Mouse (Mus musculus): ENCODE measurements at regions not wholly inside any gene's neighbourhood (a gene's known extent, or its start where the extent isn't known, plus 50 kb on each side); places are given as distances from the start of the nearest gene placed in this dataset.

DNA sequence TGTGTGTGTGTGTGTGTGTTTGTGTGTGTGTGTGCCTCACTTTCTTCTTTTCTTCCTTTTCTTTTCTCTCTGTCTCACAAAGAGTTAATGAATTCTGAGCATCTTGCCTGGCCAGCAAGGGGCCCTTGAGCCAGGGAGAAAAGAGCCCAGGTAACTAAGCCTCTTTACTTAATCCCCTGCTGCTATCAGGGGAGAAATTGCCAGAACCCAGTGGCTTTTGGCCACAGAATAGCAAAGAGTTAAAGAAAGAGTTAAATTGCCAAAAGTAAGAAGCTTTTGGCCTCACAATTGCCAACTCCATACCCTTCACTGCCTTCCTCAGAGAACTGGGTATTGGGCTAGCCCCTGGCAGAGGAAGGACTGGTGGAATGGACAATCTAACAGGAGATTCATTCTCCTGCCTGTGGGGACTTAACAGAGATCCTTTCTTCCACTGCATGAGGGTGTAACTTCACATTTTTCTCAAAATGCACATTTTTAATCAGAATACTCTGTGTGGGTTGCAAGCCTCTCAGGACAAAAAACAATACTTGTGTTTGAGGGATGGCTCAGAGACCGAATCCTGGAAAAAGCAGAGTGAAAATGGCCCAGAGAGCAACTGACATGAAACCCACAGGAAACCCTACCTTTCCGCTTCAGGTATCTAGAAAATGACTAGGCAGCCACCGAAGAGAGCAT is 431.0 kb upstream of the Gm10131 start:
- DNase-seq = no peak

DNA sequence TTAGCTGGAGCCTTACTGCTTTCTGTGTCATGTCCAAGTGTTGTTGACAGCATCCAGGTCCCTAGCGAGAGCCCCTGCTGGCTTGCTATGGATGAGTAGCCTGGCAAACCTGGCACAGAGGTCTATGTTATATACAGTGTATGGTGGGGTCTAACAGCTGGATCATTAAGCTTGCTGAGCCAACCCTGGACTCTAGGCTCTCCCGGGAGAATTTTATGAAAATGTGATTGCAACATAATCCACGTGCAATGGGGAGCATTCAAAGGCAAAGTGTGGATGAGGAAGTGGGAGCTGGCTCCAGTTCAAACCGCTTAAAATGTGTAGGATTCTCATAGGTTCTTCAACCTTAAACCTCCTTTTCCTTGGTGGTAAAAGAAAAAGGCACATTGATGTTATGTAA is 427.7 kb upstream of the Gm10131 start:
- no peak for DNase-seq

DNA sequence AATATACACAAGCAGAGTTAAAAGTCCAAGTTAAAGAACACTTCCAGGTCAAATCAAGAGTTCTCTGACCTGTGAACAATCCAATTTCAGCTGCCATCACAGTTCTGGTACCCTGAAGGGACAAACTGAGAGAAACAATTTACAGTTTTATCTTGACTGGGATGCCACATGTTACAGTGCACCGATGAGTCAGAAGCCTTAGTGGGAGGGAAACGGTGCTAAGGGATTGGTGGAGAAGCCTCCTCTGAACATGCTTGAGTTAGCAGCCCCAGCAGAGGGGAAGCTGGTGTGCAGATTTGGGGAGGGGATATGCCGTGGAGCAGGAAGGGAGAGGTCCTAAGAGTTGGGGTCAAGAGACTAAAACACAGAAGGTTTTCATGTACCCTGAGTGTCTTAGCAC is 423.9 kb upstream of the Gm10131 start:
- no peak for DNase-seq

DNA sequence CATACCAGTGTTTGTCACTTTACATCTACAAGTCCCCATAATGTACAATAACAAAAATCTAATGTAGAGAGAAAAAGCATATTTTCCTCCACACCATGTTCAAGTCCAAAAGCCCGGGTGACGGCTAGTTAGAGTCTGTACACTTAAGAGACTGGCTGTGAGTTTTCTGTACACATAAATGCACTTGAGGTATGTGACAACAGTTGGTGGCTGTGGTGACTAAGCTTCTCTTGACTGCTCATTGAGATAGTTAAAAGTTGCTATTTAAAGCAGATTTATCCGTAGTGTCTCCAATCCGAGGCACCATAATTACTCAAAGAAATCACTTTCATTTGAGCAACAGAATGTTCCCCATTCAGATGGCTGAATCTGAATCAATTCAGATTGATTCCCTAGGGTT is 421.9 kb upstream of the Gm10131 start:
- DNase-seq = no peak

DNA sequence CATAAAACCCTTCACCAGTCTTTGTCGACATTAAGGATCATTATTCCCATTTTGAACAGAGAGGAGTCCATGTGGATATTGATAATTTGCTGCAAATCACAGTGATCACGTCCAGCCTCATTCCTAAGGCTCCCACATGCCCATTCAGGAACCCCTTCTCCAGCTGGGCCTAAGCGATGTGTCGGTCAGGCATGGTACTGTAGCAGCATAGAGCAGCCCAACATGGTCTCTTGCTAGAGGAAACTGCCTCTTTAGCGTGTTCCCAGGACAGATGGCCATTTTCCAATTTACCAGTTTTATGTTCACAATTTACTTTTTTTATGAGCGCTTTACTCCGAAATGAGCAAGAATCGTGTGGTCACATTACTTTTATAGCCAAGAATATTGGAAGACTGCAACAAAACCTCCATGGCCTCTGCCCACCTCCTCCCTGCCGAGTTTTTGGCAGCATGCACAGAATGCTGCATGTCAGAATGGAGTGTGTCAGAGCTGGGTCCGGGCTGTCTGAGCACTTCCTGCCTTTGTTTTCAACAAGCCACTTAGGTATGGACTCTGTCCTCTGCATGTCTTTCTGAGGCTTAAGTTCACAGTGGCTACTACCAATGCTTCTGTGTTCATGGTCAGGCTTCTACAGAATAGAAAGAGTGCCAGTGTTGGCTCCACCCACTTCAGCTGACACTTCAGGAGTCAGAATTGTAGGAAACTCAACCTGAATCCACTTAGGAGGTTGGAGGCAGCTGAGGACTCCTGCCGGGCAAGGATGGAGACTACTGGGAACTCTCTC is 419.6 kb upstream of the Gm10131 start:
- DNase-seq = no peak

DNA sequence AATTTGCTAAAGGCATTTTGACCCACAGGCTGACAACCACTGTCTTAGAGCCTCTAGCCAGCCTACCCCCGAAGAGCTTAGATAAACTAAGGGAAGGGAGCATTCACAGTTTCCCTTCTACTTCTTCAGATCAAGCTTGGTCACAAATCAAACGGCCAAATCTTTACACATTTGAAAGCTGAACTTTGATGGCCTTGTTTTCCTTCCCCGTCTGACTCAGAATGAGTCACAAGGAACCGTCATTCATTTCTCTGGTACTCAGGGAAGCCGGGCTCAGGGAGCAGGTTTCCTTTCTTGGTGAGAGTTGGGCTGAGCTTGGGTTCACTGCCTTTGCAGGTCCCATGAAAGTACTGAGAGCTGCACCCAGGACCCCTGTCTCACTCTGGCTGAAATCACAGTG is 418.5 kb upstream of the Gm10131 start:
- DNase-seq = no peak

DNA sequence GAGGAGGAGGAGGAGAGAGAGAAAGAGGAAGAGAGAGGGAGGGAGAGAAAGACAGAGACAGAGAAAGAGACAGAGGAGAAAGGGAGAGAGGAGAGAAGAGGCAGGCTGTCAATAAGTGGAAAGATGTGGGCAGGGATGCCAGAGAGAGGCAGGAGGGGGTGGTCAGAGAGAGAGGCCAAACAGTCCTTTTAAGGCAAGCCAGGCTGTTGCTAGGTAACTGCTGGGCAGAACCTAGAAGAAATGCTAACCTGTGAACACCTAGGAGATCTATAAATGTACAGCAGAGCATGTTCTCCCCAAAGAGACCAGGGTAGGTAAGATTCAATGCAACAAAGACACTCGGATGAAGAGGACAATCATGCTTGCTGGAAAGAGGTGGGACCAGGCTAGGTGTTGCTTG is 417.9 kb upstream of the Gm10131 start:
- no peak for DNase-seq

DNA sequence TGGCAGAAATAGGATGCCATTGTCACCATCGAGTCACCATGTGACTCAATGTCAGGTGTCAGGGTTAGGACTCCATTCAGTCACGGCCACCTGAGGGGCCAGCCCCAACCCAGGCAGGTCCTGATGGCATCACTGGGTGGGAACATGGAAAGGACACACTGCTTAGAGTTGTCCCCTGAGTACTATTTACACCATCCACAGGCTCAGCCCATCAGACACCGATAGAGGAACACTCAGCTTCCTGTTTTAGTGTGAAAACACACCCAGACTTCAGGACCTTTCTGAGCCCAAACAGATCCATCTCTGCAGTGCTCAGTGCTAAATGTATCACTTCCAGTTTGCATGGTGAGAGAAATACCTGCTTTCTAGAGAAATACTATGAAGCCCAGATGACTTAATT is 416.7 kb upstream of the Gm10131 start:
- DNase-seq = no peak

DNA sequence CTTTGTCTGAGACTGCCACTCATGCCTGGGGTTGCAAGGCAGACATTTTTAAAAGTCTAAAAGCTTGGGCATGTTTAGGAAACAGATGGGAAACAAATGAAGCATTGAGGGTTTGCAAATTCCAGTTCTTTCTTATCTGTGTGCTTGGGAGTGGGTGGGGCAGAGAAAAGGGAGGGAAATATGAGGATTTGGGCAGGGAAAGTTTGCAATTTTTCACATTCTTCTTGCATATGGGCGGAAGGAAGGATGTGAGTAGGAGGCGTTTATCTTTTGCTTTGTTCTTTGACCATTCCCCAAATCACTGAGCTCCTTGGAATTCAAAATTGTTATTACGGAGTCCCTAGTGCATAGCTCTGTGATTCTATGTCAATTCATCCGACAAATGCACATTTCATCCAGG is 413.7 kb upstream of the Gm10131 start:
- DNase-seq = no peak

DNA sequence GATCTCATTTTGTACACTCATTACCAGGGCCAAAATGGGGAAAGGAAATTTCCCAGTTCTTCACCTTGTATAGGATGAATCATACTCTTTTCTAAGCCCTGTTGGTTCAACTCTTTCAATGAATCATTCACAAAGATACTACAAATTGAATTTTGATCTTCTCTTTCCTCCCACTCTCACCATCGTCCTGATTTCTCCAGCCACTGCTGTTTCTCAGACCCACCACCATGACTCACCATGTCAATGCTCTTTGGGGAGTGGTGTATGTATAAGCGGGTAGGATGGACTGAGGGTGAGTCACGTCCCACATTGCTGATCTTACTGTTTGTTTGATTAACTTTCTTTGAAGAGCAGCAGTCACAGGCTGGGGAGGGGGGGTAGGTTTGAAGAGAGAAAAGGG is 412.3 kb upstream of the Gm10131 start:
- DNase-seq = no peak

DNA sequence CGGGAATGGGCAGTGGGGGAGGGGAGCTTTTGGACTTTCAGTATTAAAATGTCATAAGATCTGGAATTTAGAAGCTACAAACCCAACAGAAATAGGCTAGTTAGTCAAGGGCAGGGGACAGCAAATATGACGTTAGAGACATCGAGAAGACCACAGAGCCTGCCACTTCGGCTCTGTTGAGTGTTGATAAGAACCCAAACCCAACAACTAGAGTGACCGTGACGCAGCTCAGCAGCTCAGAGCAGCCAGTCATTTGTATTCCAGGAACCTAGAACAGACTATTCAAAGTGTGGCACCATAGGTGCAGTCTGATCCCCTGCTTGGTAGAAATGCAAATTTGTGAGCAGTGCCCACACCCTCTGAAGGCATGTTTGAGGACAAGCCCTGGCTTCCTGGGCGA is 409.8 kb upstream of the Gm10131 start:
- no peak for DNase-seq

DNA sequence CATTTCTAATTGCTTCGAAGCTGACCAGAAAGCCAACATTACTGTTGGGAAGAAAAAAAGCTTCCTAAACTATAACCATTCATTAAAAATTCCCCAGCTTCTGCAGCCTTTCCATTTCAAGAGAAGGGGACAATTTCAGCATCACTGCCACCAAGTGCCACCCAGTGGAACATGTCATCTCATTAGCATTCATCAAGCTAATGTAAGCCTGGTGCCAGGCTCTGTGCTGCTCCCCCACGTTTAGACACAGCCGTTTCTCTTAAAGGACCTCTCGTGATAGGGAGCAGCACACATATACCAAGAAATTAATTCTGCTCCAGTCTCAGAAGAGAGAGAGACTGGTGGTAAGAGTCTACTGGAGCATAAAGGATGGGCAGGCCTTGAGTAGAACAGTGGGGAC is 409.1 kb upstream of the Gm10131 start:
- no peak for DNase-seq

DNA sequence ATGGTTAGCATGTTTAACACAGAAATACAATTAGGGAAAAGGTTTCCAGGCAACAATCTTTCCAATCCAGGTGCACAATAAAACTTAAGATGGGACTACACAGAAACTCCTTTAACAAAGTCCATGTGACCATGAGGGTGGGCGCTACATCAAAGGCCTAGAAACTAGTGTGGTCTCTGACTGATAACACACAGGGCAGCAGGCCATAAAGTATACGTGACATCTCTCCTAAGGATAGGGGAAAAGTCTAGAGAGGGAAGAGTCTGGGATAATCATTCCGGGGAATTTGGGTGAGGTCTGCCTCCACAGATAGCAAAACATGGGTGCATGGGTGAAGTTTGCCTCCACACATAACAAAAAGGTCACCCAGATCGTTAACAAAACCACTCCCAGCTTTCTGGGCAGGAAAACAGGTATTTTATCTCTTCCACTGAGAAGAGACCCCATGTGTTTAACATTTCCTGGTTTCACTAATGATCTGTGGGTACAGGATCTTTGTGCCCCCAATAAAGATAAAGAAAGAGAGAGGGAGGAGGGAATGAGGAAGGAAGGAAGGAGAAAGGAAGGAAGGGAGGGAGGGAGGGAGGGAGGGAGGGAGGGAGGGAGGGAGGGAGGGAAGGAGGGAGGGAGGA is 402.0 kb upstream of the Gm10131 start:
- DNase-seq = no peak

DNA sequence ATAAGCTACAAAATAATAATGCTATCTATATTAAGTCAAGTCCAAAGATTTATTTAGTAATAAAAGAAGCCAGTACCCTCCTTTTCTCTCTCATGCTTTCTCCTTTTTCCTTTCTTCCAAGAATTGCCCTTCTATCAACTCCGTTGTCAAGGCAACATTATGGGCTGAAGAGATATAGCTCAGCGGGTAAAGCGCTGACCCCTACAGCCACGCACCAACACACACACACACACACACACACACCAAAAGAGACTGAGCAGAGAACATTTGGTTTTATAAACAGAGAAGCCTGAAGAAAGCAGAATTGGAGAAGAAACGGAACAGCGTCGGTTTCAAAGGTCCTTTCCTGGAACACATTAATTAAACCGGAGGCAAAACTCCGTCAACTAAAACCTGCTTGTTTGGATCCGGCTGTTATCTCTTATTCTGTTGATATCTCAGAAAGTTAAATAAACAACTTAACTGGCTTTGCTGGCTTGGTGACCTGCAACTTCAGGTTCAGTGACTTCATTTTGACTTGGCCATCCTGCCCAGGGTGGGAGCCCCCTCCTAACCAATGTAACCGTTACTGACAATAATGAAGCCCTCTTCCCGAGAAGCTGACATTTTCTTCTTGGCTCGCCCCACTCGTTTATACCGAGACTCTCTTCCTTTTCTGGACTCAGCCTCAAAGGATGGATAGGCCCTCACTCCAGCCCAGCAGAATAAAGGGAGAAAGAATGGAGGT is 394.5 kb upstream of the Gm10131 start:
- no peak for DNase-seq

DNA sequence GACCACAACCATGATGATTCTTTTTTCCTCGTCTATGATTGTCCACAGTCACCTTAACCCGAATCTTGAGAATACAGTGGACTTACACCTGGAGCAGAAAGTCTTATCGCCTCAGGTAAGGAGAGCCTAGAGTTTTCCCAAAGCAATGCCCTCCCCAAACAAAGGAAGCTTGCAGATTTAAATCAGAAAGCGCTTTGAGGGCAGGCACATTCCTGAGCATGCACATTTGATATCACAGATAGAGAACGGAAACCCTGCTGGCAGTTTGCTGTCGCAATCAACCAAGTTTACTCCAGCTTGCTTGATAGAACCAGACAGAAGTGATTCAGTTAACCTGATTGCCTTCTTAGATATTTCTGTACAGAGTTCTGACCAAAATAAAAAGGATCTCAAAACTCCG is 393.6 kb upstream of the Gm10131 start:
- DNase-seq = no peak

DNA sequence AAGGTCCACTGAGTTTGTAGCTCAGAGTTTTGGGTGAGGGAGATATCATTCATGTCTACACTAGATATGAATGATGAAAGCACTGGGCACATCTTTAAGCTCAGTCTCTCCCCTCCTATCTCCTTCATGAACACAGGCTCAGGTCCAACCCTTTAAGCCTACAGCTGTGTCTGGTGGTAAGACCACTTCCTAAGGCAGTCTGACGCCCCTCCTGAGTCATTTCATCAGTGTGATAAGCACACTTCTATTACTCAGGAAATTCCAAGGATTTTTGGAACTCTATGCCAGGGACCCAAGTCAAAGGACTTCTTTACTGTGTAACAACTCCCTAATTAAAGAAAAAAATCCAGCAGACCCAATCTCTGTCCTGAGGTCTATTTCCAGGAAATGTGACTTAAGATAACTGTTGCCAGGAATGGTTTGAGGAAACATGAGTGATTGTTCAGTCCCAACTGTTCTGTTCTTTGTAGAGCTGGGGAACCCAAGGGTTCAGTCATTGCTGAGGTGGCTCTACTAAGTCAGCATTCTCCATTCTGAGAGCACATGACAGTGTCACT is 391.1 kb upstream of the Gm10131 start:
- no peak for DNase-seq

DNA sequence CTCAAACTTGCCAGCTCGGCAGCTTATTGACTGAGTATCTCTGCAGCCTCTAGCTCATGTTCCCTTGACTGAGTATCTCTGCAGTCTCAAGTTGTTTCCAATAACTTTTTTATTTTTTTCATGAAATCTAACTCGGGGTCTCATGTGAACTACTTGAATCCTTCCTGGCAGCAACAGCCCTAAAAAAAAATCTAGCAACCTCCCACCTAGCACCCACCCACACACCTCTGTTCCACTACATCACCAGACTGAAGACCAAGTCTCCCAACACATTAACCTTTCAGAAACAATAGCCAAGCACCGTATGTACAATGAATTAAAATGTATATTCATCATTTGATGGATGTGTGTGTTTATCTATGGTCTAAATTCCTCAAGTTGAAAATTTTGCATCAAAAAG is 387.7 kb upstream of the Gm10131 start:
- no peak for DNase-seq

DNA sequence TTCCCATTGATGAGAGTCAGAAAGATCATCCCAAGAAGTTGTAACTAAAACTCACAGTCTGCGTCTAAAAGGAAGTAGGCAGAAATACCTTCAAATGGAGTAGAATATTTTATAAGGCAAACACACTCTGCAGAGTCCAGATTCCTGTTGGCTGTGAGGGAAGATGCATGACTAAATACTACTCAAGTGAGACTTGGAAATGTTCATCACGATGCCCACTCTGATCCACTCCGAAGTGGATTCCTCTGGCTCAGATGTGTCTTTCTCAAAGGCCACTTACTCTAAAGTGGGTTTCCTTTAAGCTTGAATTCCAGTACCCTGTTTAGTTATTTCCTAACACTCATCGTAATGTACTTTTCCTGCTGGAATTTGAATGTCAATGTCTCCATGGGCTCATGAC is 385.2 kb upstream of the Gm10131 start:
- DNase-seq = no peak

DNA sequence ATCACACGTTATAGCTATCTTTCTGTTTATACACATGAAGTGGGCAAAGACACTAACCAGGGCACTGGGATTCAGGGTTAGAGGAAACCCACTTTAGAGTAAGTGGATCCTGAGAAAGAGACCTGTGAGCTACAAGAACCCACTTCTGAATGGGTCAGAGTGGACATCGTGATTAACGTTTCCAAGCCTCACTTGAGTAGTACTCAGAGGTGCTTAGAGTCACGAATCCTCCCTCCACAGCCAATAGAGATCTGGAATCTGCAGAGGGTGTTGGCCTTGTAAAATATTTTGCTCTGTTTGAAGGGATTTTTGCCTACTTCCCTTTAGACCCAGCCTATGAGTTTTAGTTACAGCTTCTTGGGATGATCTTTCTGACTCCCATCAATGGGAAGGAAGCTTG is 384.4 kb upstream of the Gm10131 start:
- DNase-seq = no peak

DNA sequence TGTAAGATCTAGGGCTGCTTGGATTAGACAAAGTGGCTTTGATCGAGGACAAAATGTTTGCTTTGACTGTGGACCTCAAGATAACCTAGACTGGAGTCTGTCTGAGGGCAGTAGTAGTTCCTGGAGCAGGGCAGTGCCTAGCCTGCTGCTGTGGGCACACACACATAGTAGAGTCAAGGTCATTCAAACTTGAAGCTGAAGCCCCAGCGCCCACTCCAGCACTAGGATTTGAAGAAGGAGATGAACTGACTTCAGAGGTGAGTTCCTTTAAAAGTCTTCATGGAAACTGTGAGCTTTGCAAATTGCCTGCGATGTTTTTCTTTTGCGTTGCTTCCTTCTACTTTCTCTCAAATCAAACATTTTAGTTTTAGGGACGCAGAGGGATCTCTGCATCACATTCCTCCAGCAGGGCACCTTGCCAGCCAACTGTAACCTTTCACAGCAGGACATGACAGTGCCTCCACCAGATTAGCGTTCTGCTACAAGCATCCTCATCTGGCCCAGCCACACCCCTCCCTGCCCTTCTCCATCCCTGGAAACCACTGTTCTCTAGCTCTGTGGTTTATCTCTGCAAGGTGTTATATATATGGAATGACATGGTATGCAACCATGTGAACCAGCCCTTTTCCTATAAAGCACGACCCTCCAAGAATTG is 377.3 kb upstream of the Gm10131 start:
- DNase-seq = no peak

DNA sequence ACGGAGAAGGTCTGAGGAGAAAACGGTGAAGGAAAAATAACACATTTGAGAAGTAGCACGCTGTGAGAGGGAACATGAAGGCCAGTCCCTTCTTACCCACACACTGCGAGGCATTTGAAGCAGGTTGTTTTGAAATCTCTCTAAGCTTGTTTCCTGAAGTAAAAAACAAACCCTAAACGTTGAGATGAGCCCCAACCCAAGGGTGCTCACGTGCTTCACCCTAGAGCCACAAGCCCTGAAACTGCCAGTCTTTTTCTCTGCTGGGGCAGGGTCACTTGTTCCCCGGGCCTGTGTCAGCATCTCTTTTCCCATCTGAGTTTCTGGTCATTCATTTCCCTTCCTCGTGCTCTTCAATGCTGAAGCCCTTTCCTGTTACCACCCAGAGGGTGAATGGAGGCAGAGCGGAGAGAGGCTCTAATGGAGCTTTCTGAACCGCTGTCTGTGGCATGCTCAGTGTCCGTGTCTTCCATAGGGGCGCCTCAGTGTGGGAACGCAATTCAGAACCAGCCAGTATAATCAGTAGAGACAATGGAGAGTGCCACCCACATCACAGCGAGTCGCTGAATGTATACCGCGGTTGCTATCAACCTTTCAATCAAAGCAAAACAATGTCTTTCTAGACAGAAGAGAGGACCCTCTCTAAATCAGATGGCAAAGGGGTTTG is 375.0 kb upstream of the Gm10131 start:
- DNase-seq = no peak

DNA sequence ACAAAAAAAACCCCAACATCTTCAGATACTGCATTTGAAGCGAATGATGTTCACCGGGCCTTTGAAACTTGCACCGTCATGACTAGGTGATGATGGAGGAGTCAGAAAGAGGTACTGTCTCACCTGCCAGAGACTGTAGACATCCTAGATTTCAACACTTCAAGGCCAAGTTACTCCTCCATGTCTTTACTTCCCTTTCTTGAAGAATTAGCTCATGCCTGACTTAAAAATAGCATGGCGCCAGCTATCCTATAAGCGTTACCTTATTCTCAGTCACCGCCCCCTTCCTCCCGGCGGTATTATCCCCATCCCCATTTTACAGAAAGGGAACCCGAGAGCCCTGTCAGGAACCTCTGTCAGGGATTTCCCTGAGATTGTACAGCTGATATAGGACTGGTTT is 374.4 kb upstream of the Gm10131 start:
- no peak for DNase-seq

Data from kidney, adult 8-10 months (tissue).